Mouse (Mus musculus) CD4-positive, CD25-positive, alpha-beta regulatory T cell, adult 2 months (primary cell): ENCODE measurements around the gene Zbtb2.
"Not testable (repeated sequence)": the region's sequence is repeated elsewhere in the genome, so short reads cannot be mapped to it uniquely, and the experiment has no call there.

Source experiments
- DNase-seq: peaks from one replicate; pipeline ENCODE4 v3.0.0-alpha.2; 2012; ENCODE audit warnings: low read depth, low spot score

Zbtb2 gene

GRCm38 (mm10) chr10:4387701-4388383 is at the start of gene Zbtb2:
Zbtb2 (minus strand) TSS chr10:4388108.
- peak; percentile 80 for DNase-seq

DNA sequence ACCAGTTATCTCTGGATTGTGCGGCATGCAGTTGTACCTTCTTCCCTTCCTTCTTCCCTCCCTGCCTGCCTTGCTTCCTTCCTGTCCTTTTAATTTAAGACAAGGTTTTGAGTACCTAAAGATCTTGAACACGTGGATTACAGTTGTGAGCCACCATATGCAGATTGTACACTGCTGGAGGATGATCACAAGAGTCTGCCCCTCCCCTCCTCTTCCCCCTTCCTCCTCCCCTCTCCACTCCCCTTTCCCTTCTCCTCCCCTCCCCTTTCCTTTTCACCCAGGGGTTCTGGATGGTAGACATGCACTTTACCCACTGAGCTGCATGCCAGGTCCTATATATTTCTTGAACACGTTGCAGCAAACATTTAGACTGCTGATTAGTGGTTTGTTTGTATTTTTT is 47.5 kb upstream of the Zbtb2 start:
- DNase-seq: no peak

DNA sequence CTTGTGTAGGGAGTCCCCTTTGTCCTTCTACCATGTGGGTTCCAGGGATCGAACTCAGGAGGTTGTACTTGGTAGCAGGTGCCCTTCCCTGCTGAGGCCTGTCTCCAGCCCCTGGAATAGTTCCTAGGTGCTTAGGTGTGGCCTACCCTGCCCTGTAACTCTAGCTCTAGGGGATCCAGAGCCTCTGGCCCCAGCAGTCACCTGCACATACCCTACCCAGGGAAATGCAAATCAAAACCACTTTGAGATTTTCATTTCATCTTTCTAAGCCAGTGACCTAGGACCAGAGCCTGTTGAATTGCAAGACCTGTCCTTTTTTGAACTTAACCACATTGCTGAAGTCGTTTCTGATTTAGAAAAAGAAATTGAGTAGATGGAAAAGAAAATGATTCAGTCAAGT is 46.0 kb upstream of the Zbtb2 start:
- not testable (repeated sequence) for DNase-seq

- peak; percentile 53 for DNase-seq
Measured at GRCm38 (mm10) chr10:4432996-4433755, 45.3 kb upstream of the Zbtb2 start.

- peak; percentile 97 for DNase-seq
Measured at GRCm38 (mm10) chr10:4432123-4432931, 44.4 kb upstream of the Zbtb2 start, which contains the start of the genes Rmnd1 and Armt1. Rmnd1 (minus strand) TSS chr10:4432388. Armt1 (plus strand) TSS chr10:4432467.

- DNase-seq: no peak
Measured at GRCm38 (mm10) chr10:4431746-4432122, 43.8 kb upstream of the Zbtb2 start.

DNA sequence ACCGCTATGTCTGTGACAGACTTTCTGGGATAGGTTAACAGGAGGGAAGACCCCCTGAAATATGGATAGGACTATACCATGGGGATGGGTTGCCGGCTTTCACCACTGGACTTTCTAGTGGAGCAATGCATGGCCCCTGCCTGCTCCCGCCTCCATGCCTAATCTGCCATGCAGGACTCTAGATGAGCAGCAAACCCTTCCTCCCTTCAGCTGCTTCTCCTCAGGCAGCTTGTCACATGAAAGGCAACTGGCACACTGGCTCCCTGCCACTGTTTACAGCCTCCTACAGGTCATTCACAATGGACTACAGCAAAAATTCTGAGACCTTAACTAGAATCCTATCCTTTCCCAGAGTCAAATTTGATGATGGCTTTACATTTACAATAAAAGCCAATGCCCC is 42.9 kb upstream of the Zbtb2 start:
- DNase-seq: no peak

DNA sequence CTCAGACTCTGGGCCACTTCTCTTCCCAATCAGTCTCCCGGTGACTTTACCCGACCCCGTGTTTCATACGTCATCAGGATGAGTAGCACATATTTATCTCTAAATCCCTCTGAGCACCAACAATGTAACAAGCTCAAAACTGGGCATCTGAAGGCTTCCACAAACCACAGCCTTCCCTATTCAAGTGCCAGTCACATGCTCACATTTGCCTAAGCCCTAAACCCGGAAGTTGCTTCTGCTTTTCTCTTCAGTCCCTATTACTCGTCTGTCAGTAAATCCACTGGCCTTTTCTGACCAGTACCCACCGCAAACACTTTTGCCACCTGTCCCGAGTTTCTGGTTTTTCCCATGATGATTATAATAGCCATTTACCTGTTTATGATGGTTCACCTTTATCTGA is 42.5 kb upstream of the Zbtb2 start:
- DNase-seq: no peak

- no peak for DNase-seq
Measured at GRCm38 (mm10) chr10:4425245-4425644, 37.3 kb upstream of the Zbtb2 start.

DNA sequence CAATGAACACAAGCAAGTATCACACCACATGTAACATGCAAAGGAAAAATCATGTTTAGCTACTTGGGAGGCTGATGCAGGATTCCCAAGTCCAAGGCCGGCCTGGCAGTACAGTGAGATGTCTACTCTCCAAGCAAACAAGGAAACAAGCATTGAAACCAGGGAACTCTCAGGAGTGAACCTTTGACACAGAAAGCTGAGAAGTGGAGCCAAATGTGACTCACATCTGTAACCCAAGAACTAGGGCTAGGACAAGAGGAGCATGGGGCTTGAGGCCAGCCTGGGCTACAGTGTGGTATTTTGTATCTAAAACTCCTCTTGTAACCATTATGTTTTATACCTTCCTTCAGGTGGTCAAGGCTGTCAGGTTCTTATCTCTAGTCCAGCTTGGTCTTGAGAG is 19.3 kb upstream of the Zbtb2 start:
- no peak for DNase-seq

DNA sequence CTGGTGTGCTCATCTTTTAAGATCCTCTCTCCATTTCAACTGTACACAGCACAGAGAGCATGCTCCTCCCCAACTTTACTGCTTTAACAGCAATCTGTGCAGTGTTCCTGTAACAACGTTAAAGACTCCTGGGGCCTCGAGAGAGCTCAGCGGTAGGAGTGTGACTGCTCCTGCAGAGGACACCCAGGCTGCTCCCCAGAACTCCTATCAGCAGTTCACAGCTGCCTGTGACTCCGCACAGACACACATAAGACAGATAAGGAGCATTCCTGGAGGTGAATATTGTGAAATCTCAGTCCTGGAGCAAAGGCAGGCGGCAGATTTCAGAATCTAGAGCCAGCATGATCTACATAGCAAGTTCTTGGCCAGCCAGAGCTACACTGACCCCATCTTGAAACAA is 17.6 kb upstream of the Zbtb2 start:
- no peak for DNase-seq

GRCm38 (mm10) chr10:4404895-4405491 is 17.1 kb upstream of the Zbtb2 start:
- DNase-seq: peak; percentile 79

DNA sequence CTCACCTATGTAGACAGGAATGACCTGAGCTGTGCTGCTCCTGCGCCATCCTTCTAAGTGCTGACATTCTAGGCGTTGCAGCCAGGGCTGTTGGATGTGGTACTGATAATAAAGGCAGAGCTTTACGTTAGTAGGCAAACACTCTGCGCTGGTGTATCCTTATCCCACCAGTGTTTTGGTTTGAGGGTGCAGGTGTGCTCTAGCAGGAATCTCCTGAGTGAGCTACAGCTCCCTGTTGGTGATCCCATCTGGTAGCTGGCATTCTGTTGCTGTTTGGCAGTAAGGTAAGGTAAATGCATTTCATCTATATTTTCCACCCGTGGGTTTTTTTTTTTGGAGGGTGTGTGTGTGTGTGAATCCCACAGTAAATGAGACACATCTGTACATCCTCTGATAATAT is 10.2 kb upstream of the Zbtb2 start:
- no peak for DNase-seq

DNA sequence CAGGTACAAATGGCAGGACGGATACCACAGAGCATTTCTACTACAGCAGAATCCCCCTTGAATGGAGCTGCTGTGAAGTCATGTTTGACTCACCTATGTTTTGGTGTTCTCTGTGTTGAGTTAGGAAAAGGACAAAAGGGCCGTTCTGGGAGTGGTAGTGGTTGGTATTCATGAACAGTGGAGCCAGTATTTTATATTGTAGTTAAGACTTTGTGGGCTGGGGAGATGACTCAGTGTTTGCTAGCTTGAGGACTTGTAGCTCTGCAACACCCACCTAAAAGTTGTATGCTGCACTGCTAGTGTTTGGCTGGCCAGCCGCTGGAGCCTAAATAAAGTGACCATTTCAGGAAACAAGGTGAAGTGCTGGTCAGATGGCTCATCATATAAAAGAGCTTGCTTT is 7.4 kb upstream of the Zbtb2 start:
- no peak for DNase-seq

GRCm38 (mm10) chr10:4391851-4392250 is 3.9 kb upstream of the Zbtb2 start:
- DNase-seq: peak; percentile 72

DNA sequence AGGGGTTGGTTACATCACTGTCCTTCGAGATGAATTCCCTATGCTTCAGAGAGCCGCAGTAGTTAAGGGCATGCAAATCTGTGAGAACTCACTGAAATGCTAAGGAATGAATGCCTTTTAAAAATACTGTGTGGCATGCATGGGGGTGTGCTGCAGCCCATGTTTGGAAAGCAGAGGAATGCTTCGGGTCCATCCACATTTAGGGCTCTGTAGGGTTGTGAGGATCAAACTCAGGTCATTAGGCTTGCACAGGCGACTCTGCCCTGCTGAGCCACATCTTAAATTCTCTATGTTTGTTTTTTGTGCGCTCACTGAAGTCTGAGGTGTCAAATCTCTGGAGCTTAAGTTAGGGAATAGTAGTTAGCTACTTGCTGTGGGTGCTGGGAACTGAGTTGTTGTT is 3.2 kb upstream of the Zbtb2 start:
- DNase-seq: no peak

GRCm38 (mm10) chr10:4390550-4390949 is 2.6 kb upstream of the Zbtb2 start:
- DNase-seq: no peak

DNA sequence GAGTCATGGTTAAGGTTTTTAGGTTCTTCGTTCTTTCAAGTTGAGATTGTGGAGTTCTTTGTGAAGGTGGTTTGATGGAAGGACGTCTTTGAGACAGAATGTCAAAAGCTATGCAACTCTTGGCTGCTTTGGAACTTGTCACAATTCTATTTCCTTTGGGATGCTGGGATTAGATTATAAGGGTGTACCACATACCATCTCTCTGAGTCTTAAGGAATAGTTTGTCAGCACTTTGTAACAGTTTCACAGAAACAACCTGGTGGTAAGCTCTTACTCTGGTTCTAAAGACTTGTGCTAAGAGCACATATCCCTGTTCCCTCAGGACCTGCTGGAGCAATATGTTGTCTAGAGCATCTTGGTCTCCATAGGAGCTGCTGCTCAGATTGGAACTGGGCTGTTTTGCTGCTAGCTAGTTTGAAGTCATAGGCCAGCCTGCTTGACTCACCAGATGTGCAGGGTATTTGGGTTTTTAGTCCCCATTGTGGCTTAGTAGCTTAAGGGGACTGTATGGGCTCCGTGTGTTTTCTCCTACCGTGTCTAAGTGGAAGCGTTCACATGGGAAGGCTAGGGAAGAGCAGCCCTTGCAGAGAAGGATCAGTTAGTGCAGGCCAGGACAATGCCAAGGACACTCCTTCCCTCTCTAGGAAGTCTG is 1.7 kb upstream of the Zbtb2 start:
- no peak for DNase-seq

DNA sequence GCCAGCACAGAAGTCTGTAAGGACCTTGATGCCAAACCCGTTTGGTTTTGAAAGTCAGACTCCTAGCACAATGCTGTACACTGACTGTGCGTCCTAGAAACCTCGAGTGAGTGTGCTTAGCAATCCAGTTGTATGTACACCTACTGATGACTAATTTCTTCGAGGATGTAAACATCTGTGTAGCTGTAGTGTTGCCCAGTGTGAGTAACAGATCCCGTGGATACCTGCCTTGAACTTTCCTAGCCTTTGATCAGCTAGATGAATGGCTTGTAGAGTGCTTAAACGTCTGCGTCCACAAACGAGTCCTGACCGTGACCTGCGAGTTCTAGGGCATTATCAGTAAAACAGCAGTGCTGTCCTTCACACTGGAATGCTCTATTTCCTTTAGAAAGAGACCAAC is 1.1 kb upstream of the Zbtb2 start:
- DNase-seq: peak; percentile 40

DNA sequence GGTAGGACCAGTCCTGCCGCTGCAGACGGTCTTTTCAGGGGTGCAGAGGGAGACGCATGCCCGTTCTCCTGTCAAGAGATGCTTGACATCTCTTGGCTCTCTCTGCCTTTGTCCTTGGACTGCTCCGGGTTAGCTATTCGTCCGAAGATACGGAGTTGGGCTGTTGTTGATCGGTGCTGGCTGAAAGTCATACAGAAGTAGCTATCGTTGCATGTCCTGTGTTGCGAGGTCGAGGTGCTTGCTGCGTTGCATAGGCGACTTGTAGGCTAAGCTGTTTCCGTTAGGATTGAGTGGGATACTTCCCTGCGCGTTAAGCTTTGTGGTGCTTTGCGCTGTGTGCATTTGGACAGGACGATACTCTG is 457 bp upstream of the Zbtb2 start:
- no peak for DNase-seq
